Comparison of ENCODE assay signal across 10 mouse cellular contexts in genomic region chr17:48932916-48933315, GRCm38 (mm10). TPM values are rescaled to one million over a fixed set of nuclear protein-coding genes. Genes with fewer than 3 reads are reported as not detected.
DNase-seq lines count a peak whose midpoint lies in the region; ATAC-seq and TF ChIP-seq lines count a peak whose summit lies in the region.
"Had no signal": no experiment of that assay in that cellular context is flagged by ENCODE, and none has a peak within 500 bp of the region (broad histone marks: within the 10 kb centered on the region; RNA-seq: fewer than 3 reads in every experiment).

No protein-coding gene starts in this region.

- no peak overlapping the region for H3K9ac ChIP-seq in heart, embryonic 11.5 days (ENCODE audit: low read depth, low read length)
- H3K9ac ChIP-seq in forebrain, embryonic 14.5 days (ENCODE audit: low read length), result peak overlapping the region; percentile 78
- H3K9ac ChIP-seq in limb, embryonic 15.5 days, result no peak overlapping the region

- no peak for TF ChIP-seq CTCF in E14TG2a.4 (conservative IDR thresholded peaks at IDR 0.05; ENCODE audit: low read length)

- H3K27ac ChIP-seq in heart, embryonic 11.5 days (ENCODE audit: low read depth, low read length), result no peak overlapping the region
- H3K27ac ChIP-seq in forebrain, embryonic 14.5 days (ENCODE audit: low read depth, low read length), result no peak overlapping the region
- H3K27ac ChIP-seq in limb, embryonic 15.5 days, result no peak overlapping the region

- DNase-seq in heart, postnatal 4 days, result no peak
- DNase-seq in forebrain, embryonic 14.5 days (ENCODE audit: low spot score), result peak; percentile 16
- no peak for DNase-seq in adrenal gland, postnatal 4 days (ENCODE audit: low spot score in 2 of 2)
- DNase-seq in embryo, embryonic 10 days (ENCODE audit: low spot score), result no peak
- DNase-seq: B cell, adult 2 months had no signal

- WGBS in heart, embryonic 11.5 days (ENCODE audit: insufficient replicate concordance), result 2% methylated on average over 7 of the region's 9 CpGs
- 6% methylated on average over 9 of the region's 9 CpGs for WGBS in forebrain, embryonic 14.5 days
- WGBS in limb, embryonic 15.5 days, result 3% methylated on average over 9 of the region's 9 CpGs

- H3K4me2 ChIP-seq in heart, embryonic 11.5 days, result peak overlapping the region; percentile 20; the same call in 1 of the 2 replicates
- H3K4me2 ChIP-seq in forebrain, embryonic 14.5 days (ENCODE audit: low read length), result peak overlapping the region; percentile 73
- H3K4me2 ChIP-seq in limb, embryonic 15.5 days, result peak overlapping the region; percentile 90

- ATAC-seq in heart, embryonic 11.5 days (replicated peaks; ENCODE audit: insufficient number of reproducible peaks, low FRiP score, low TSS enrichment), result no peak
- ATAC-seq in forebrain, embryonic 14.5 days, result no peak
- ATAC-seq in limb, embryonic 15.5 days (ENCODE audit: insufficient number of reproducible peaks, low FRiP score, low TSS enrichment, low read depth), result no peak
- no peak for ATAC-seq in granulocyte monocyte progenitor cell, adult 5-6 weeks (replicated peaks; ENCODE audit: poor library complexity, severe bottlenecking)

- no peaks in the 10 kb centered on the region for H3K36me3 ChIP-seq in heart, embryonic 11.5 days (ENCODE audit: control insufficient read depth, insufficient read depth, low read length)
- no peaks in the 10 kb centered on the region for H3K36me3 ChIP-seq in E14TG2a.4 (ENCODE audit: insufficient read depth, low read length)
- H3K36me3 ChIP-seq in forebrain, embryonic 14.5 days (ENCODE audit: control insufficient read depth, insufficient read depth, low read length), result no peaks in the 10 kb centered on the region
- H3K36me3 ChIP-seq in limb, embryonic 15.5 days, result no peaks in the 10 kb centered on the region

- no peaks in the 10 kb centered on the region for H3K9me3 ChIP-seq in heart, embryonic 11.5 days (replicated peaks; ENCODE audit: control insufficient read depth, low read length)
- H3K9me3 ChIP-seq in E14TG2a.4 (ENCODE audit: low read length), result no peaks in the 10 kb centered on the region
- H3K9me3 ChIP-seq in forebrain, embryonic 14.5 days (replicated peaks; ENCODE audit: control insufficient read depth, low read length), result no peaks in the 10 kb centered on the region
- H3K9me3 ChIP-seq in limb, embryonic 15.5 days, result no peaks in the 10 kb centered on the region

- H3K4me1 ChIP-seq in heart, embryonic 11.5 days (ENCODE audit: control insufficient read depth, insufficient read depth, low read length), result no peaks in the 10 kb centered on the region
- peaks cover 41% of the 10 kb centered on the region for H3K4me1 ChIP-seq in E14TG2a.4 (replicated peaks; ENCODE audit: low read depth, low read length)
- 0 out of 2 replicates have a peak, but pooled peaks cover 4% of the 10 kb centered on the region for H3K4me1 ChIP-seq in forebrain, embryonic 14.5 days (ENCODE audit: control insufficient read depth, insufficient read depth, low read length)
- H3K4me1 ChIP-seq in limb, embryonic 15.5 days, result peaks cover 16% of the 10 kb centered on the region; the same call in 1 of the 2 replicates

- no peak overlapping the region for H3K4me3 ChIP-seq in heart, embryonic 11.5 days (ENCODE audit: low read depth, low read length)
- peak overlapping the region; percentile 81 for H3K4me3 ChIP-seq in E14TG2a.4 (replicated peaks; ENCODE audit: low read length)
- H3K4me3 ChIP-seq in forebrain, embryonic 14.5 days (ENCODE audit: low read depth, low read length), result peak overlapping the region; percentile 50
- peak overlapping the region; percentile 55 for H3K4me3 ChIP-seq in limb, embryonic 15.5 days

- H3K27me3 ChIP-seq in heart, embryonic 11.5 days (ENCODE audit: control insufficient read depth, insufficient read depth, low read length), result peaks cover 52% of the 10 kb centered on the region
- peaks cover 60% of the 10 kb centered on the region for H3K27me3 ChIP-seq in E14TG2a.4 (ENCODE audit: insufficient read depth, low read length)
- H3K27me3 ChIP-seq in forebrain, embryonic 14.5 days (replicated peaks; ENCODE audit: control insufficient read depth, insufficient read depth, low read length), result no peaks in the 10 kb centered on the region; the same call in 1 of the 2 replicates
- H3K27me3 ChIP-seq in limb, embryonic 15.5 days, result peaks cover 36% of the 10 kb centered on the region

RNA-seq across cellular contexts. Expression of gene Lrfn2, which starts 0.7 kb away (rescaled TPM):
- not detected in 2 replicates for polyA plus RNA-seq in heart, embryonic 11.5 days (2014; fragmentation: Nextera tagmentation; extraction: Ambion mirVana)
- under 1 TPM; 0.38 to 0.41 TPM for total RNA-seq in heart, postnatal 4 days (2021)
- 3.5 and 5.2 TPM in 2 replicates for polyA plus RNA-seq in forebrain, embryonic 14.5 days (2014; fragmentation: Nextera tagmentation; extraction: Ambion mirVana)
- polyA plus RNA-seq in limb, embryonic 15.5 days (2015; fragmentation: Nextera tagmentation; extraction: Ambion mirVana), result 0.77 and 1.00 TPM in 2 replicates
- 1 to 10 TPM in 1 of 2 experiments, under 1 TPM in 1; 0.93 to 1.3 TPM for total RNA-seq in adrenal gland, postnatal 4 days (2021)
- total RNA-seq in granulocyte monocyte progenitor cell, adult 5-6 weeks (2014; fragmentation: Nextera tagmentation), result not detected in 2 replicates
- not detected in 2 replicates for total RNA-seq in granulocyte monocyte progenitor cell, adult 5-6 weeks (2017)
- total RNA-seq: megakaryocyte, adult 5-6 weeks had no signal

Comparison
In these comparisons a context has a peak if more than half of its experiments do, and no peak if none do; other contexts are left out.
1. H3K4me2 ChIP-seq: peak in every context shown above with its lines; median percentile 90 in limb, embryonic 15.5 days; 73 in forebrain, embryonic 14.5 days; 20 in heart, embryonic 11.5 days.